Mouse (Mus musculus): ENCODE measurements around the gene Hsd11b2.

- TF ChIP-seq EP300 (optimal IDR thresholded peaks at IDR 0.05) (no peak), CTCF (IDR thresholded peaks at IDR 0.05; ENCODE audit: low read depth) (no peak)
These were observed 18.0 kb downstream of the Hsd11b2 start for GRCm38 (mm10) chr8:105536546-105536945.
